Mouse (Mus musculus) lung, postnatal 0 days (tissue): ENCODE measurements around the gene Gins2. TPM values are rescaled to one million over a fixed set of nuclear protein-coding genes. Genes with fewer than 3 reads are reported as not detected.

ENCODE experiments used
- ATAC-seq: fragments of 200-750 bp; cut with Nextera tagmentation; 2 replicates; pipeline ENCODE4 v1.8.0; 2017; ENCODE audit warnings: moderate library complexity
- DNase-seq: peaks from one replicate; pipeline ENCODE4 v3.0.0-alpha.2; 2016; ENCODE audit warnings: low spot score
- H3K27ac ChIP-seq: fragments of 300-500 bp; sonication (generic); 2 replicates; pipeline ENCODE4 v1.5.1; 2014; ENCODE audit warnings: antibody characterized with exemption, mild to moderate bottlenecking, low read length, mixed read lengths
- H3K27me3 ChIP-seq: fragments of 300-500 bp; sonication (generic); replicated peaks from 2 replicates; pipeline ENCODE4 v1.6.1; 2014; ENCODE audit warnings: low read length, mixed read lengths; ENCODE audit not compliant: insufficient read depth
- H3K36me3 ChIP-seq: fragments of 300-500 bp; sonication (generic); 2 replicates; pipeline ENCODE4 v1.6.1; 2014; ENCODE audit warnings: low read length, mixed read lengths; ENCODE audit not compliant: insufficient read depth
- H3K4me1 ChIP-seq: fragments of 300-500 bp; sonication (generic); 2 replicates; pipeline ENCODE4 v1.6.1; 2014; ENCODE audit warnings: antibody characterized with exemption, low read depth, low read length, mixed read lengths; ENCODE audit not compliant: insufficient read depth
- H3K4me2 ChIP-seq: fragments of 300-500 bp; sonication (generic); replicated peaks from 2 replicates; pipeline ENCODE4 v1.6.1; 2014; ENCODE audit warnings: low read depth, mild to moderate bottlenecking, low read length, moderate library complexity, mixed read lengths
- H3K4me3 ChIP-seq: fragments of 300-500 bp; sonication (generic); 2 replicates; pipeline ENCODE4 v1.5.1; 2014; ENCODE audit warnings: low read depth, low read length
- H3K9ac ChIP-seq: fragments of 300-500 bp; sonication (generic); replicated peaks from 2 replicates; pipeline ENCODE4 v1.6.1; 2014; ENCODE audit warnings: low read depth, mild to moderate bottlenecking
- H3K9me3 ChIP-seq: fragments of 300-500 bp; sonication (generic); 2 replicates; pipeline ENCODE4 v1.6.1; 2016; ENCODE audit warnings: low read length, mixed read lengths
- CTCF ChIP-seq: IDR thresholded peaks from 2 replicates; pipeline ENCODE4 v1.5.1; 2016; ENCODE audit warnings: antibody characterized with exemption, mild to moderate bottlenecking
- EP300 ChIP-seq: IDR thresholded peaks from 2 replicates; pipeline ENCODE4 v1.6.1; 2016; ENCODE audit warnings: antibody characterized with exemption, mild to moderate bottlenecking, control low read depth
- WGBS: fragments of 180-500 bp; shearing (Covaris S2); extraction: QIAGEN DNeasy Blood & Tissue Kit; methylation state at CpG from one replicate; pipeline ENCODE4 v1.1.7; 2014; 5-methylcytosine and 5-hydroxymethylcytosine counted together
- polyA plus RNA-seq: library from polyadenylated mRNA; unstranded; fragments of >200 nt; fragmentation: Nextera tagmentation; extraction: Ambion mirVana; gene quantifications from 2 replicates; pipeline ENCODE4 v1.2.1, GENCODE M21; 2015

The Gins2 gene
- 10.9 and 13.4 TPM in 2 replicates for polyA plus RNA-seq

- Histone ChIP-seq H3K9me3 (no peaks in the 10 kb centered on the region), H3K4me1 (0 out of 2 replicates have a peak, but pooled peaks cover 3% of the 10 kb centered on the region), H3K27me3 (no peaks in the 10 kb centered on the region), H3K27ac (peak within 1 kb of the TSS; percentile 38; the same call in 1 of the 2 replicates), H3K9ac (peak within 1 kb of the TSS; percentile 41; the same call in 1 of the 2 replicates), H3K4me3 (peak within 1 kb of the TSS; percentile 47), H3K36me3 (no peaks in the 10 kb centered on the region), H3K4me2 (peak within 1 kb of the TSS; percentile 95)
- peak; percentile 100 for DNase-seq
- ATAC-seq, result peak; percentile 98
- TF ChIP-seq CTCF (peak; percentile 21), EP300 (no peak)
- WGBS, result 2% methylated on average over 65 of the region's 67 CpGs
Observed at GRCm38 (mm10) chr8:120588908-120589771, at the start of gene Gins2. Gene Gins2 (minus strand): TSS chr8:120589304.

- TF ChIP-seq CTCF, result no peak
- no peak for TF ChIP-seq EP300
- Histone ChIP-seq H3K9ac (no peak overlapping the region), H3K27ac (no peak overlapping the region), H3K36me3 (no peaks in the 10 kb centered on the region), H3K4me2 (peak overlapping the region; percentile 96), H3K4me1 (no peaks in the 10 kb centered on the region), H3K9me3 (no peaks in the 10 kb centered on the region), H3K4me3 (peak overlapping the region; percentile 45), H3K27me3 (0 out of 2 replicates have a peak, but pooled peaks cover 8% of the 10 kb centered on the region)
- DNase-seq (peak; percentile 78), ATAC-seq (peak; percentile 88)
- 2% methylated on average over 20 of the region's 42 CpGs for WGBS
Observed at GRCm38 (mm10) chr8:120634329-120634839, 45.3 kb upstream of the Gins2 start.

- Histone ChIP-seq H3K4me3 (peak overlapping the region; percentile 45), H3K4me2 (peak overlapping the region; percentile 96), H3K9me3 (no peaks in the 10 kb centered on the region), H3K36me3 (no peaks in the 10 kb centered on the region), H3K27me3 (0 out of 2 replicates have a peak, but pooled peaks cover 8% of the 10 kb centered on the region), H3K27ac (no peak overlapping the region), H3K9ac (no peak overlapping the region), H3K4me1 (no peaks in the 10 kb centered on the region)
- peak; percentile 12; the same call in 1 of the 2 replicates for ATAC-seq
- WGBS, result 2% methylated on average over 35 of the region's 44 CpGs
- peak; percentile 22 for DNase-seq
- TF ChIP-seq CTCF (no peak), EP300 (no peak)
Observed at GRCm38 (mm10) chr8:120633665-120634271, 44.7 kb upstream of the Gins2 start.

GRCm38 (mm10) chr8:120632969-120633664 is 44.0 kb upstream of the Gins2 start:
- WGBS, result 49% methylated on average over 17 of the region's 17 CpGs
- Histone ChIP-seq H3K9ac (no peak overlapping the region), H3K4me2 (peak overlapping the region; percentile 96), H3K4me3 (peak overlapping the region; percentile 45; the same call in 1 of the 2 replicates), H3K9me3 (no peaks in the 10 kb centered on the region), H3K4me1 (no peaks in the 10 kb centered on the region), H3K27me3 (0 out of 2 replicates have a peak, but pooled peaks cover 8% of the 10 kb centered on the region), H3K36me3 (no peaks in the 10 kb centered on the region), H3K27ac (no peak overlapping the region)
- no peak for DNase-seq
- ATAC-seq, result no peak
- no peak for TF ChIP-seq CTCF

- DNase-seq, result peak; percentile 31
- no peak for ATAC-seq
- H3K27me3 ChIP-seq, result 0 out of 2 replicates have a peak, but pooled peaks cover 8% of the 10 kb centered on the region
Observed at GRCm38 (mm10) chr8:120631441-120632375, 42.6 kb upstream of the Gins2 start.

More at GRCm38 (mm10) chr8:120631441-120632375, 42.6 kb upstream of the Gins2 start:
- 68% methylated on average over 21 of the region's 21 CpGs for WGBS
- H3K4me3 ChIP-seq, result no peak overlapping the region
- H3K27ac ChIP-seq, result no peak overlapping the region
- H3K4me1 ChIP-seq, result no peaks in the 10 kb centered on the region
- H3K4me2 ChIP-seq, result no peak overlapping the region
- no peaks in the 10 kb centered on the region for H3K36me3 ChIP-seq
- no peaks in the 10 kb centered on the region for H3K9me3 ChIP-seq
- TF ChIP-seq EP300, result no peak
- no peak overlapping the region for H3K9ac ChIP-seq
